Mouse (Mus musculus) MEL (cell line): ENCODE results near the gene Mdm1. TPM values are rescaled to one million over a fixed set of nuclear protein-coding genes. Genes with fewer than 3 reads are reported as not detected.
"Not testable (repeated sequence)": the region's sequence is repeated elsewhere in the genome, so short reads cannot be mapped to it uniquely, and the experiment has no call there.

Experiments used
- DNase-seq: peaks from one replicate; pipeline ENCODE4 v3.0.0; 2011; ENCODE audit warnings: low read depth, low spot score
- H3K27ac ChIP-seq: 2 replicates; pipeline ENCODE4 v1.5.1; 2012; ENCODE audit warnings: low read depth, mild to moderate bottlenecking, control low read depth, low read length, moderate library complexity; ENCODE audit not compliant: control insufficient read depth
- H3K27me3 ChIP-seq, 2 experiments: fragments of 150-350 bp in 1 of 2; sonication (generic) in 1 of 2; 2 replicates each; pipeline ENCODE4 v1.6.1; 2012; ENCODE audit warnings: low read length in 2 of 2, mild to moderate bottlenecking in 2 of 2, improper control_type of control experiment in 1 of 2, moderate library complexity in 1 of 2; ENCODE audit not compliant: insufficient read depth in 2 of 2, control insufficient read depth in 1 of 2
- H3K36me3 ChIP-seq, 2 experiments: 2 replicates each; pipeline ENCODE4 v1.6.1; 2012 to 2014; ENCODE audit warnings: low read length in 2 of 2, improper control_type of control experiment in 1 of 2, inconsistent platforms in 1 of 2, mild to moderate bottlenecking in 1 of 2; ENCODE audit not compliant: insufficient read depth in 2 of 2, control insufficient read depth in 1 of 2
- H3K4me1 ChIP-seq, 2 experiments: fragments of 150-350 bp in 1 of 2; sonication (generic) in 1 of 2; 2 replicates each; pipeline ENCODE4 v1.6.1; 2012; ENCODE audit warnings: low read length in 2 of 2, improper control_type of control experiment in 1 of 2, mild to moderate bottlenecking in 1 of 2; ENCODE audit not compliant: insufficient read depth in 2 of 2, control insufficient read depth in 1 of 2
- H3K4me3 ChIP-seq, 2 experiments: fragments of 150-350 bp in 1 of 2; sonication (generic) in 1 of 2; 2 replicates each; pipeline ENCODE4 v1.5.1; 2012; ENCODE audit warnings: low read depth in 2 of 2, low read length in 2 of 2, mild to moderate bottlenecking in 2 of 2, moderate library complexity in 2 of 2, control low read depth in 1 of 2, improper control_type of control experiment in 1 of 2; ENCODE audit not compliant: control insufficient read depth in 1 of 2, insufficient read depth in 1 of 2
- H3K79me2 ChIP-seq: 2 replicates; pipeline ENCODE4 v1.6.1; 2012; ENCODE audit warnings: mild to moderate bottlenecking, low read length, moderate library complexity; ENCODE audit not compliant: control insufficient read depth, poor library complexity, insufficient read depth
- H3K9ac ChIP-seq: 2 replicates; pipeline ENCODE4 v1.6.1; 2012; ENCODE audit warnings: low read depth, mild to moderate bottlenecking, control low read depth, low read length, moderate library complexity; ENCODE audit not compliant: control insufficient read depth, poor library complexity, severe bottlenecking
- H3K9me3 ChIP-seq: fragments of 150-350 bp; sonication (generic); replicated peaks from 2 replicates; pipeline ENCODE4 v1.6.1; 2012; ENCODE audit warnings: mild to moderate bottlenecking, low read length, improper control_type of control experiment, moderate library complexity; ENCODE audit not compliant: insufficient read depth
- CHD2 ChIP-seq: IDR thresholded peaks from 2 replicates; pipeline ENCODE4 v1.6.1; 2011; ENCODE audit warnings: low read length, improper control_type of control experiment
- E2F4 ChIP-seq: IDR thresholded peaks from 2 replicates; pipeline ENCODE4 v1.6.1; 2011; ENCODE audit warnings: low read depth, low read length, improper control_type of control experiment, borderline replicate concordance
- ELF1 ChIP-seq: IDR thresholded peaks from 2 replicates; pipeline ENCODE4 v1.6.1; 2014; ENCODE audit warnings: low read depth, mild to moderate bottlenecking, inconsistent platforms, low read length, improper control_type of control experiment, moderate library complexity
- GABPA ChIP-seq: IDR thresholded peaks from 2 replicates; pipeline ENCODE4 v1.6.1; 2012; ENCODE audit warnings: low read depth, mild to moderate bottlenecking, inconsistent platforms, low read length, improper control_type of control experiment, moderate library complexity
- GATA1 ChIP-seq: IDR thresholded peaks from 2 replicates; pipeline ENCODE4 v1.6.1; 2011; ENCODE audit warnings: low read depth, low read length, improper control_type of control experiment
- HCFC1 ChIP-seq: IDR thresholded peaks from 2 replicates; pipeline ENCODE4 v1.6.1; 2012; ENCODE audit warnings: low read depth, mild to moderate bottlenecking, inconsistent platforms, low read length, improper control_type of control experiment, moderate library complexity
- MAX ChIP-seq: IDR thresholded peaks from 2 replicates; pipeline ENCODE4 v1.6.1; 2011; ENCODE audit warnings: low read length, improper control_type of control experiment
- MXI1 ChIP-seq: IDR thresholded peaks from 2 replicates; pipeline ENCODE4 v1.6.1; 2011; ENCODE audit warnings: mild to moderate bottlenecking, low read depth, low read length, improper control_type of control experiment
- MYC ChIP-seq: IDR thresholded peaks from 2 replicates; pipeline ENCODE4 v1.6.1; 2011; ENCODE audit warnings: low read depth, mild to moderate bottlenecking, low read length, improper control_type of control experiment, moderate library complexity
- NELFE ChIP-seq: IDR thresholded peaks from 2 replicates; pipeline ENCODE4 v1.6.1; 2011; ENCODE audit warnings: low read depth, low read length, improper control_type of control experiment
- POLR2A ChIP-seq, 2 experiments: IDR thresholded peaks; 2 replicates each; pipeline ENCODE4 v1.6.1; 2011 to 2012; ENCODE audit warnings: low read length in 2 of 2, mild to moderate bottlenecking in 2 of 2, control low read depth in 1 of 2, improper control_type of control experiment in 1 of 2, low read depth in 1 of 2, moderate library complexity in 1 of 2; ENCODE audit not compliant: control insufficient read depth in 1 of 2, insufficient read depth in 1 of 2, poor library complexity in 1 of 2
- POLR2AphosphoS2 ChIP-seq: IDR thresholded peaks from 2 replicates; pipeline ENCODE4 v1.6.1; 2011; ENCODE audit warnings: low read length, improper control_type of control experiment
- POLR2AphosphoS5 ChIP-seq: IDR thresholded peaks from 2 replicates; pipeline ENCODE4 v1.6.1; 2012; ENCODE audit warnings: low read depth, borderline replicate concordance, mild to moderate bottlenecking, inconsistent platforms, low read length, moderate library complexity, mixed read lengths
- RCOR1 ChIP-seq: IDR thresholded peaks from 2 replicates; pipeline ENCODE4 v1.6.1; 2012; ENCODE audit warnings: low read depth, mild to moderate bottlenecking, inconsistent platforms, low read length, improper control_type of control experiment
- TAL1 ChIP-seq: IDR thresholded peaks from 2 replicates; pipeline ENCODE4 v1.6.1; 2012; ENCODE audit warnings: mild to moderate bottlenecking, inconsistent platforms, low read length, moderate library complexity, mixed read lengths
- UBTF ChIP-seq: IDR thresholded peaks from 2 replicates; pipeline ENCODE4 v1.6.1; 2012; ENCODE audit warnings: low read depth, mild to moderate bottlenecking, inconsistent platforms, low read length, improper control_type of control experiment, moderate library complexity, borderline replicate concordance; ENCODE audit not compliant: insufficient read depth
- USF1 ChIP-seq: IDR thresholded peaks from 2 replicates; pipeline ENCODE4 v1.6.1; 2014; ENCODE audit warnings: low read depth, mild to moderate bottlenecking, inconsistent platforms, low read length, improper control_type of control experiment, moderate library complexity
- USF2 ChIP-seq, 2 experiments: IDR thresholded peaks; 2 replicates each; pipeline ENCODE4 v1.6.1; 2011 to 2012; ENCODE audit warnings: improper control_type of control experiment in 2 of 2, low read length in 2 of 2, borderline replicate concordance in 1 of 2, inconsistent platforms in 1 of 2, low read depth in 1 of 2, mild to moderate bottlenecking in 1 of 2; ENCODE audit not compliant: insufficient read depth in 1 of 2
- polyA plus RNA-seq, 2 experiments: library from polyadenylated mRNA; stranded (reverse) in 1 of 2; unstranded in 1 of 2; fragments of >175 nt in 1 of 2; fragments of >200 nt in 1 of 2; gene quantifications; 2 replicates each; pipeline versions ENCODE4 v1.2.1 to v1.2.4; 2012; ENCODE audit warnings: low replicate concordance in 2 of 2, low read depth in 1 of 2; ENCODE audit not compliant: insufficient read length in 2 of 2, insufficient read depth in 1 of 2, missing spikeins in 1 of 2
- total RNA-seq: library from RNA; depleted of rRNA; stranded (reverse); fragments of 300-350 nt; gene quantifications from 2 replicates; pipeline ENCODE4 v1.2.3, GENCODE M21; 2012

The Mdm1 gene
- total and polyA plus RNA-seq, 3 experiments = 27.9 to 44.5 TPM; not detected in 1

GRCm38 (mm10) chr10:118179265-118179664 lies 37.7 kb downstream of the Mdm1 start:
- DNase-seq = peak; percentile 41
- Histone ChIP-seq H3K27me3 (no peaks in the 10 kb centered on the region), H3K9me3 (no peaks in the 10 kb centered on the region), H3K4me1 (peaks cover 4 to 38% of the 10 kb centered on the region in 2 experiments), H3K4me3 (no peak overlapping the region), H3K36me3 (peaks cover 0 to 24% of the 10 kb centered on the region in 2 experiments; a peak in 2 of 4 replicates), H3K79me2 (no peaks in the 10 kb centered on the region), H3K27ac (peak overlapping the region; percentile 77), H3K9ac (no peak overlapping the region)
- 0 out of 2 replicates have a peak, but pooled peaks have one; percentile 6 for TF ChIP-seq MXI1
- no peak for TF ChIP-seq UBTF
- no peak for TF ChIP-seq GABPA
- TF ChIP-seq POLR2AphosphoS5 = no peak
- no peak for TF ChIP-seq TAL1
- TF ChIP-seq CHD2 = no peak
- no peak for TF ChIP-seq E2F4
- no peak for TF ChIP-seq HCFC1
- TF ChIP-seq USF2 (IDR thresholded peaks at IDR 0.05; ENCODE audit: borderline replicate concordance in 1 of 2, insufficient read depth in 1 of 2, low read depth in 1 of 2, low read length in 2 of 2) = no peak
- no peak for TF ChIP-seq ELF1
- TF ChIP-seq POLR2A (IDR thresholded peaks at IDR 0.05; ENCODE audit: control insufficient read depth in 1 of 2, insufficient read depth in 1 of 2, low read depth in 1 of 2, low read length in 2 of 2, poor library complexity in 1 of 2) = no peak
- TF ChIP-seq RCOR1 = no peak
- TF ChIP-seq MYC = 0 out of 2 replicates have a peak, but pooled peaks have one; percentile 3
- TF ChIP-seq MAX = peak; percentile 48; the same call in 1 of the 2 replicates
- peak; percentile 57 for TF ChIP-seq USF1
- no peak for TF ChIP-seq NELFE
- TF ChIP-seq POLR2AphosphoS2 = no peak
- no peak for TF ChIP-seq GATA1

- not testable (repeated sequence) for H3K36me3 ChIP-seq, DNase-seq
These were observed 53.5 kb downstream of the Mdm1 start for GRCm38 (mm10) chr10:118195150-118195549.

More at GRCm38 (mm10) chr10:118195150-118195549, 53.5 kb downstream of the Mdm1 start:
- not testable (repeated sequence) for H3K9me3 ChIP-seq, H3K4me1 ChIP-seq, H3K27me3 ChIP-seq, H3K9ac ChIP-seq, H3K4me3 ChIP-seq, H3K79me2 ChIP-seq, H3K27ac ChIP-seq
